Mouse (Mus musculus): Measurements from ENCODE around the gene Tecr.
"Not testable (repeated sequence)": the region's sequence is repeated elsewhere in the genome, so short reads cannot be mapped to it uniquely, and the experiment has no call there.

Tecr gene

DNA sequence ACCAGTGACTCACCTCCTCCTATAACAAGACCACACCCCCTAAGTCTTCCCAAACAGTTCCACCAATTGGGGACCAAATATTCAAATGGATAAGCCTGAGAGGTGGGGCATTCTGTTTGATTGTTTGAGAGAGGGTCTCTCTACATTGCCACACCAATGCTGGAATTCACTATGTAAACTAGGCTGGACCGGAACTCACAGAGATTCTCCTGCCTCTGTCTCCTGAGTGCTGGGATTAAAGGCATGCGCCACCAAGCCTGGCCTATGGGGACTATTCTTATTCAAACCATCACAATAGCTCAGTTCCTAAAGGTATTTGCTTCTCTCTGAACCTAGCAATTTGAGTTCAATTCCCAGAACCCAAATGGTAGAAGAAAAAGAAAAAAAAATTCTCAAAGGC, 10.8 kb upstream of the Tecr start:
- DNase-seq (ENCODE audit: low spot score): no peak

DNA sequence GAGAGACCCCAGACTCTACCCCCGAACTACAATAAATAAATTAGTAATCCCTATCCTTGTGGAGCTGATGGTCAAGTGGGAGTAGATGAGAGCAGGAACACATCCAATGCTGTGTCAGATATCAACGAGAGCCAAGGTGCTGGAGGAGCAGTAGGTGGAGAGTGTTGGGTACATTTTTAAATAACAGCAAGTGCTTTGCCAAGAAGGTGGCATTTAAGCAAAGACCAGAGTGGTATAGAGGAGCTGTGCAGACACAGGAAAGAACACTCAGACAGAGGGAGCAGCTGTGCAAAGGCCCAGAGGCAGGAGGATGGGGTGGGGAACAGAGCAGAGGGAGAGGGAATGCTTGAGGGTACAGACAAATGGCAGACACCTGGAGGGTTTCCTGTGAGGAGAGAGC, 9.3 kb upstream of the Tecr start:
- no peak for DNase-seq (ENCODE audit: low spot score)

DNA sequence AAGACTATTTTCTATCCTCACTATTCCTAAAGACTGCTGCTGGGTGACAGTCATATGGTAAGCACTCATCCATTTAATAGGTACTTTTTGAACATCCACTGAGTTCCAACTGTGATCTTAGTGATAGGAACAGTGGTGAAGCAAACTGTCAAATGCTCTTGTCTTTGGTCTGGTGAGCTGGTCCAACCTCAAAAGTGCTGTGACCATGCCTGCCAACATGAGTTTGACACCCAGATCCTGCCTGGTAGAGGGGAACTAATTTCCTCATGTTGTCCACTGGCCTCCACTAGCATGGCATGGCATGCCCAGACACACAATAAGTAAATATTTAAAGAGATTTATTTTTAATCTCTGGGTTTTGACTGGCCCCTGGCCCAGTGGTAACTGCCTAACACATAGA, 8.9 kb upstream of the Tecr start:
- no peak for DNase-seq (ENCODE audit: low spot score)

DNA sequence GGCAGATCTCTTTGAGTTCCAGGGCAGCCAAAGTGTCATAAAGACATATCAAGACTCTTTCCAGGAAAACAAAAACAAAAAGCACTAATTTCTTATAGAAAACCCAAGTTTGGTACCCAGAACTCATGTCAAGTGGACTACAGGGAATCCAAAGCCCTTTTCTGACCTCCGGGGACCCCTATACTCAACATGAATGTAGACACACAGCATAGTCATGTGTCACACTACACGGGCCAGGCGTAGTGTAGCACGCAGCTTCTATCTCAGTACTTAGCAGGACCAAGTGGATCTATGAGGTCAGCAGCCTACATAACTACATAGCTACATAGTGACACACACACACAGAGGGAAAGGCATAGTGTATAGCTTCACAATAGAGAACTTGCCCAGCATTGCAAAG, 5.9 kb upstream of the Tecr start:
- no peak for DNase-seq (ENCODE audit: low spot score)

DNA sequence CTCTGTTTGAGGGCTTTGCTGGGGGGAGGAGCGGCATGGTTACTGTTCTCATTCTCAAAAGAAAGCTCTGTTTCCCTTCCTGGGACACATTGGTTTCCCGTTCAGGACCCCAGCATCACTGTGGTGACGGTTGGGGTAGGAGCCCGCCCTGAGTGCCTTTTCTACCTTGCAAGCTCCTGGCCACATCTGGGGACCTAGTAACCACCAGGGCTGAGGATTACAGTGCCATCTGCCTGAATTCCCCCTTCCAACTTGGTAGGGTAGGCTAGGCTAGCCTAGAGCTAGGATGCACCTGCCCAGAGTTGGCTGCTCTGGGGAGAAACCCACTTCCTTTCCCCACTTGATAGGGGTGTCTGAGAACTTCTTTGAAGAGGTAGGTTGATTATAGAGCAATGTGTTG, 4.2 kb upstream of the Tecr start:
- DNase-seq (ENCODE audit: low spot score): no peak

DNA sequence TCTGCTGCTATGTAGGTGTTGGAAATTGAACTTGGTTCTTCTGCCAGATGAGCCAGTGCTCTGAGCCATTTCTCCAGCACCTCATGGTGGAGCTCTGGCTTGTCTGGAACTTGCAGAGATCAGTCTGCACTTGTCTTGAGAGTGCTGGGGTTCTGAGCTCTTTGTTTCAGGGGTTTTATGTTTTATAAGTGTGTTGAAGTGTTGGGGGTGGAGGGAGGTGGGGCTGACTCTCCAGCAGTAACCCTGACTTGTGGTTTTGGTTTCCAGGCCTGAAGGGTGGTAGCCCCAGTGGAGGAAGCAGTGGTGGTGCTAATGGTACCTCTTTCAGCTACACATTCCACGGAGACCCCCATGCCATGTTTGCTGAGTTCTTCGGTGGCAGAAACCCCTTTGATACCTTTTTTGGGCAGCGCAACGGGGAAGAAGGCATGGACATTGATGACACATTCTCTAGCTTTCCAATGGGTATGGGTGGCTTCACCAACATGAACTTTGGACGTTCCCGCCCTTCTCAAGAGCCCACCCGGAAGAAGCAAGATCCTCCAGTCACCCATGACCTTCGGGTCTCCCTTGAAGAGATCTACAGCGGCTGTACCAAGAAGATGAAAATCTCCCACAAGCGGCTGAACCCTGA, 1.9 kb upstream of the Tecr start:
- DNase-seq (ENCODE audit: low spot score): no peak

DNA sequence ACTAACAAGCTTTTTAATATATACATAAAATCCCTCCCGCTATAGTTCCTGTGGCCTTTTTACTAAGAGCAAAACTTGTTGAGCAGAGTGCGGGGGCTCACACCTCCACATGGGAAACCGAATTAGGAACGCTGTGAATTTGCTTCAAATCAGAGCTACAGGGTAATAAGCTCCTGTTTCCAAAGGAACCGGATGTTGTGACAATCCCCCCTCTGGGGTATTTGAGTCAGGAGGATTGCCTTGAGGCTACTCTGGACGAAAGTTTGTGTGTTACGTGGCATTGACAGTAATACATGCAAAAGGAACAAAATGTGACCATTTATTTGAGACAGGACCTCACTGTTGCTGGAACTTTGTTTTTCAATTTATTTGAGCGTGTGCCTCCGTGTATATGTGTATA, 1.3 kb upstream of the Tecr start:
- no peak for DNase-seq (ENCODE audit: low spot score)

DNA sequence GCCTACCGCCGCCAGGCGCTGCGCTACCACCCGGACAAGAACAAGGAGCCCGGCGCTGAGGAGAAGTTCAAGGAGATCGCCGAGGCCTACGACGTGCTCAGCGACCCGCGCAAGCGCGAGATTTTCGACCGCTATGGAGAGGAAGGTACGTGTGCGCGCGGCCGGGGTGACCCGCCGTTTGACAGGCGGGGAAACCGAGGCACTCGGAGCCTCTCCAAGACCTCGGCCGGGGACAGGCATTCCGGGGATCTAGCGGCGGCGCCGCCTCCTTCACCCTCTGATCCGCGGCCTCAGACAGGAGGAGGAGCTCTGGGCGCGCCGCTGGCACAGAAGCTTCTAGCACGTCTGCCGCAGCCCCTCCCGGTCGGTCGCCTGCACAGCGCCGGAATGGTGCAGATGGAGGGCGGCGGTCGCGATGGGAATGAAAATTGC, 643 bp upstream of the Tecr start:
- DNase-seq (ENCODE audit: low spot score): peak; percentile 87

DNA sequence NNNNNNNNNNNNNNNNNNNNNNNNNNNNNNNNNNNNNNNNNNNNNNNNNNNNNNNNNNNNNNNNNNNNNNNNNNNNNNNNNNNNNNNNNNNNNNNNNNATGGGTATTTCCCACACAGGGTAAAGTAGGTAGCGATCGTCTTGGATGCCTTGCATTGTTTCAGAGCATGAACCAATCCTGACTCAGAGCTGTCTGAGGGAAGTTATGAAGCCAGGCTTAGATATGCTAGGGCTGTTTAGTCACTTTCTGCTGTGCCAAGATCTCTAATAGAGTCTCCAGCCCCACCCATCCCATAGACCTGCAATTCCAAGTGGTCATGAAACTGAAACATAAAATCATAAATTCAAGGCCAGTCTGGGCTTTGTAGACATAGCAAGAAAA, 5.1 kb downstream of the Tecr start:
- DNase-seq (ENCODE audit: low spot score): no peak

DNA sequence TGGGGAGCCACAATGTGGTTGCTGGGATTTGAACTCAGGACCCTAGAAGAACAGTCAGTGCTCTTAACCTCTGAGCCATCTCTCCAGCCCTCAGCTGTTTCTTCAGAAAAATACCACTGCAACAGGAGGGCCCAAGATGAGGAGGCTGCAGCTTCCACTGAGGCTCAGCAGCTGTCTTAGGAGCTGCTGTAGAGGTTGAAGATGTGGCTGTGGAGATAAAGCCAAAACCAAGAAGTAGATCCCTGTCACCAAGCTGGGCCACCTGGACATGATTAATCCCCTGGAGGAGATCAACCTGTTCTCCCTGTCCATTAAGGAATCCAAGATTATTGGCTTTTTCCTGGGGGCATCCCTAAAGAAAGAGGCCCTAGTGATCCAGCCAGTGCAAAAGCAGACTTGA, 8.0 kb downstream of the Tecr start:
- no peak for DNase-seq (ENCODE audit: low spot score)

DNA sequence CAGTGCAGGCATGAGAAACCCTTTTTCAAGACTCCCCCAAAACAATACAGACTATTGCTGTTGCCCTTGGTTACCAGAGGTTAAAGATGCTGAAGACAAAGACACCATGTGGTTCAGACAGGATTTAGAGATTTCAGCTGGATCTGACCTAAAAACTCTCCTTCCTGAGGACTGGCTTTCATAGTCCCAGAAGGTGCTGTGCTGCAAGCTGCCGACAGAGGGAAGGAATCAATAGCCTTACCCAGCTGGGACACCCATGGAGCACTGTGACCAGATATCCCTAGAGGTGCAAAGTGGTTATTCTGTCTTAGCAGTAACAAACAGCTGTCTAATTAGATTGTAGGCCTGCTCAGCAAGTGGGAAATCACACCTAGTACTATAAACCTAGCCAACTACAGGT, 9.6 kb downstream of the Tecr start:
- no peak for DNase-seq (ENCODE audit: low spot score)

DNA sequence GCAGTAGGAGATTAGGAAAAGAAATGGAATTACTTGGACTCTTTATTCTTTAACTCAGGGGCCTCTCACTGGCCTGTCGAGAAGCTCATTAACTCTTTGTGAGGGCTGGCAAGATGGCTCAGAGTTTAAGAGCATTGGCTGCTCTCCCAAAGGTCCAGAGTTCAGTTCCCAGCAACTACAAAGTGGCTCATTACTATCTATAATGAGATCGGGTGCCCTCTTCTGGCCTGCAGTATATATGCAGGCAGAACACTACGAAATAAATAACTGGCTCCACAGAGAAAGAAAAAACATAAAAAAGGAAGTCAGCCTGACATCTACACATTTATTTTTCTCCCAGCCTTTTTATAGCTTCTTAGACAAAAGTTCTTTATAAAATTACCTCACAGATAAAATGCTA, 11.4 kb downstream of the Tecr start:
- DNase-seq (ENCODE audit: low spot score): peak; percentile 35

DNA sequence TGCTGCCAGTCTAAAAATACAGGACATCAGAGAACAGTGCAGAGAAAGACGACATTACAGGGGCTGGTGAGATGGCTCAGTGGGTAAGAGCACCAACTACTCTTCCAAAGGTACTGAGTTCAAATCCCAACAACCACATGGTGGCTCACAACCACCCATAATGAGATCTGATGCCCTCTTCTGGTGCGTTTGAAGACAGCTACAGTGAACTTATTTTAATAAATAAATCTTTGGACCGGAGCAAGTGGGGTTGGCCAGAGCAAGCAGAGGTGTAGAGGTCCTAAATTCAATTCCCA, 12.8 kb downstream of the Tecr start:
- not testable (repeated sequence) for DNase-seq (ENCODE audit: low spot score)

DNA sequence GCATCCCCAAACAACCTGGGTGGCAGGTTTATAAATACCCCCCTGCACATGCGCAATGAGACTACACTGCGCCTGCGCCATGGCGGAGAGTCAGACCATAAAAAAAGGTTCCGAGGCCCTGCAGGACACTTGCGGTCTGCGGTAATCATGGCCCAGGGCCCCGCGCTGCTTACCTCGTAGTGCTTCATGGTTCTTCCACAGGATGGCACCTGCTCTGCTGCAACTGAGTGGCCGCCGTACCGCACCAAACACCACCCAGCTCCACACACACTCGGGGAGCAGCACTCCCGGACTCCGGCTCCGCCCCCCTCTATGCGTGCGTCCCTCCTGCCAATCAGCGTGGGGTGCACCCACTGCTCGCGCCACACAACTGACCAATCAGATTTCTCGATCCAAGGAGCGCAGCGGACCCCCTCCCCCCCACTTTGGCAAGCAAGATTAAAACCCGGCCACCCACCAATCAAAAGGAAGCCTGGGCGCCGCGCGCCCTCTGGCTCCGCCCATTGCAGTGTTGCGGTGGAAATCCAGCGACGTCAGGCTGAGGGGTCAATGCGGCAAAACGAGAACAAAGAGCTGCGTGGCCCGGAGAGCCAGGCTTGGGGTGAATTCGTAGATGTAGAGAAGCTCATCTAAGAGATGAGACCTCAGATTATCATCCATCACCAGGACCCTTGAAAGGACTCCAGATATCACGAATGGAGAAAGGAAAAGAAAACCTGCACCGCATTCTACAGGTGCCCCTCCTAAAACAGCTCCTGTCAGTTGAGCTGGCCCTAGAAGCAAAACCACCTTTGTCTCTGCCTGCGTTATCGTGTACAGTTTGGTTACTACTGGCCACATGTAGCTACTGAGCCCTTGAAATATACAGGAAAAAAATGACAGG, 13.4 kb downstream of the Tecr start:
- DNase-seq (ENCODE audit: low spot score): peak; percentile 98

DNA sequence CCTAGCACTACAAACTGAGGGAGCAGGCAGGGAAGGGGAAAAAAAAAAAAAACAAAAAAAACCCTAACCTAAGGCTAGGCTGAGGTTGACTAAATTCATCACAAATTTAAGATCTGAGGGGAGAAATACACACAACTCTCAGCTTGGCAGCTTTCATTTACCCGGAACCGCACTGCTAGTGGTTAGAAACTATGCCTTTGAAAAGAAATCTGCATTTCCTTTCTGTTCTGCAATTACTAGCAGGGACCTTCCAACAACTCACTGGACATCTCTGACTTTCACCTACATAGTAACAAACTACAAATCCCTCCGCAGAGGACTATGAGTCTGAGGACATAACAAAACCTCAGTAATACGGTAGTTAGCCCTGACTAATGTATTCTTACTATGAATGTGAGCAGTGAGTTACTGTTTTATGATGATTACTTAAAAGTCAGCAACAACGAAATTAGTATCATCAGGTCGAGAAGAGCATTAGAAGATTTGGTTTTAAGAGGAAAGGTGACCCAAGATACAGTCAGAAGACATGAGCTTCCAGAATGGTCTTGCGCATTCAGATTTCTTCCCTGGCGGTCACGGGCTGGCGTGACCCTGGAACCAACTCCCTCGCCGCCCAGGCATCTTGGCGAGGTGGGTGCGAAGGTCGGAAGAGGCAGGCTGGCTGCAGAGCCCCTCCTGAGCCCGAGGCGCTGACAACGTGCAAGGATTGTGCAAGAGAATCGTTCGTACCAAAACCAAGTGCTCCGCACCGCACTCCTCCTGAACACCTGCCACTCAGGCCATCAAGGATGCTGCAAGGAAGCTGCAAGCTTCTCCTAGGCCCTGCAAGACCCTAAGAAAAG, 14.2 kb downstream of the Tecr start:
- DNase-seq (ENCODE audit: low spot score): no peak

DNA sequence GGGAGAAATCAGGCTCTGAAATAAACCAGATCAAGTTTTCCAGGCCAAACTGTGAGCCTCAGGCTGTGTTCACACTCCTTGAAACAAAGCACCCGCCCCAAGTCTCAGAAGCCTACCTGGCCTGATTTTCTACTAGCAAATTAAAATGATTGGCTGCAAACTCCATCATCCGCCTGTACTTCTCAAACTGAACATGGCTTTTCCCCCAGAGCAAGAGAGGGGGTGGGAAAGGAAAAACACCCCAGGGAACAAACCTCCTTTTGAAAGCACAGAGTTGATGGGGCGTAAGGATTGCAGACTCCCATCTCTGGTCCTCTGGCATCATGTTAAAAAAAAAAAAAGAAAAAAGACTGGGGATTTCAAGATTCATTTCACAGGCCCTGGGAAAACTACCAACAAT, 15.1 kb downstream of the Tecr start:
- DNase-seq (ENCODE audit: low spot score): no peak

DNA sequence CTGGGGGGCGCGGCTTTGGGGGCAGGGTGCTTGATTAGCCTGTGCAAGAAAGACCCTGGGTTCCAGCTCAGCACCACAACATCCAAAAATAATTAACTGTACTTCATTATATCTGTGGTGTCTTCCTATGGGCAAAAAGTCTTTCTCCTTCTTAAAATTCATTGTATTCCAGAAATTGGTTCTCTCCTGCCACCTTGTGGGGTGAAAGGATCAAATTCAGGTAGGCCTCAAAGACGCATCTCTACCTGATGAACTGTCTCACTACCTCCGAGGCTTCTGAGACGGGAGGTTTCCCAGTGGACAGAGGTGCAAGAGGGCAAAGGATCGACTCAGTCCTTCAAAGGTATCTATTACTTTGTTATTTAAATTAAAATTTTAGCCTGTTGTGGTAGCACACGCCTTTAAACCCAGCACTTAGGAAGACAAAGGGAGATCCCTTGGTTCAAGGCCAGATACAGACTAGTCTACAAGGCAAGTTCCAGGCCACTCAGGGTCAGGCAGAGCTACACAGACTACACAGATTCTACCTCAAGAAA, 17.2 kb downstream of the Tecr start:
- DNase-seq (ENCODE audit: low spot score): no peak

DNA sequence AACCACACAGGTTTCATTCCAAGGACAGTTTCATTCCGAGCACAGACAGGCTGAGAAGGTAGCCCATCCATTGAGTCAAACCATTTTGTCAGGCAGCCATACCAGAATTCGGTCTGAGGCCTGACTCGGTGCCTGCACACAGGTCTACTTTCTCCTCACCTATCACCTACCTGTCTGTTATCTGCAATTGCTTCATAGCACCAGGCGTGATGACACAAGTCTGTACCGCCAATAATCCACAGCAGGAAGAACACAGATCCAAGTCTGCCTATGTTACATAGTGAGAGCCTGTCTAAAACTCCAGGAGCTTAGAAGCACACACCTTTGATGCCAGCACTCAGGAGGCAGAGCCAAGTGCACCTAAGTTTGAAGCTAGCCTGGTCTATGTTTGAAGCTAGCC, 18.9 kb downstream of the Tecr start:
- no peak for DNase-seq (ENCODE audit: low spot score)

DNA sequence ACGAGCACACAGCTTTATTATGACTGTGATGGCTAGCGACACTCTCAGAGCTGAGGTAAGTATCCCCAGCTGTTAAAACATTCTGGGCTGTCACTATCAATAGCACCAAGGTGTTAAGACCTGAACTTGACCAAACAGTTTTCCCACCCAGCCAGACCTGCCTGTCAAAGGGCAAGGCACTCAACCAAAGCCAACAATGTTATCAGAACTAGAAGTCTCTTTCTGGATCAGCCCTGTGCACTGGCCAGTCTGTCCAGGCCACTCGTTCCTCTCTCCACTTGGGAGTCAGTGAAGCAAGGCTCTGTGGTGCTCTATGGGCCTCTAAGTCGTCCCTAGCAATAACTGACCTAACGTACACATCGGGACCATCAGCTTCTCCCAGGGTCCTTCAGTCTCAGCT, 20.1 kb downstream of the Tecr start:
- DNase-seq (ENCODE audit: low spot score): no peak

DNA sequence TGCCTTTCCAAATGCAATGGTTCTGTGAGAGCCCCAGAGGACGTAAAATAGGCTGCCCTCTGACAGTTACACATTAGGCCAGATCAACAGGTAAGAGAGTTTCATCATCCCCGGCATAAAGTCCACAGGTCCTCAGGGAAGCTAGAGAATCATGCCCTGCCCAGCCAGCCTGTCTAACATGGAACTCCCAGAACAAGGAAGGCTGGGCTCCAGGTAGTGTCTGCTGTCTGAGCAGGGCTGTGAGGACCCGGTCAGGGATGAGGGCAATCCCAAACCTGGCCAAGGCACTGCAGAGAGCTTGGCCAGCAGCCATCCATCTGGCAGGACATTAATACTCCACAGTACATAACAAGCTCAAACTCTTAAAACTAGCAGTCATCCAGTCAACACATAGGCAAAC, 22.4 kb downstream of the Tecr start:
- no peak for DNase-seq (ENCODE audit: low spot score)

DNA sequence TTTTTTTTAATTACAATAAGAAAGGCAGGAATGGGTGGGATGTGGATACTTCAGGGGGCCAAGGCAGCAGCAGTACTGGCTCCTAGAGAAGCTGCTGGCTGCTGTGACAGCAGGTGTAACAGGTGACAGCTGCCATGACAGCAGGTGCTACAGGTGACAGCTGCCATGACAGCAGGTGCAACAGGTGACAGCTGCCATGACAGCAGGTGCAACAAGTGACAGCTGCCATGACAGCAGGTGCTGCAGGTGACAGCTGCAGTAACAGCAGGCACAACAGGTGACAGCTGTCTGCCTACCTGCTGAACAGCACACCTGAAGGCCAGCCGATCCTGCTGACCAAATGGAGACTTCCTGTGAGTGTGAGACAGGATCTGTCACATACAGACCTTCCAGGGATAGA, 23.0 kb downstream of the Tecr start:
- DNase-seq (ENCODE audit: low spot score): no peak

DNA sequence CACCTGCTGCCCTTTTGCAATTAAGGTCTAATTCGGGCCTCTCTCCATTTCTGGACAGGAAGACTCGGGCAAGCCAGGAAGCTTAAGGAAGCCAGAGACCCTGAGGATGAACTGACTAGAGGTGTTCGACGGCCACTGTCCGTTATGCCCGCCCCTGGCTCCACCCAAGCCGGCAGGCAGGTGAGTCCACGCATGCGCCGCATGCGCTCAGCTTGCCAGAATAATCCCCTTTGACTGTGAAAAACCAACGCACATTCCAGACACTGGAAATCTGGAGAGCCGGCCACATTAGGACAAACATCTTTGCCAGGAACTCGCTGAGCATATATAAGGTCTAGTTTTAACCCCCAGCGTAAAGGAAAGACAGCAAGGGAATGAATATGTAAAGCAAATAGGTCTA, 24.5 kb downstream of the Tecr start:
- DNase-seq (ENCODE audit: low spot score): no peak

DNA sequence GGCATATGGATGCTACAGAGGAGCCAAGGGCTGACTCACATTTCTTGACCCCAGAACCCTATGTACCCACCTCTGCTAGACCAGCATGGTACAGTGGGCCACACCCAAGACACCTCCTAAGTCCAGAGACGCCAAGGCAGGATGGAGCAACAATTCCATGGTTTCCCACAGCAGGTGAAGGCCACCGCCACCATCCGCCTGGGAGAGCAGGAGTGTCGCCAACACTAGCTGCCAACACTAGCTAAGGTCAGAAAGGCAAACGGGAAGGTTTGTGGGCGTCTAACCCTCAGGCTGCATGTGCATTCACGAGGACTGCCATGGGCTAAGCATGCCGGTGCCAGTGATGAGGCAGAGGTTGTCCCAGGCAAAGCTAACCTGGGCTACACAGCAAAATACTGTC, 25.5 kb downstream of the Tecr start:
- DNase-seq (ENCODE audit: low spot score): no peak

Measured in lung, postnatal 25 days (tissue).